Mouse (Mus musculus): ENCODE results near the gene Pold1.

GRCm38 (mm10) chr7:44576333-44576844 lies 27.7 kb upstream of the Pold1 start:
- TF ChIP-seq CTCF (IDR thresholded peaks at IDR 0.05; ENCODE audit: low read depth, low read length) = no peak
- no peak for TF ChIP-seq POLR2AphosphoS5 (IDR thresholded peaks at IDR 0.05; ENCODE audit: insufficient replicate concordance, low read depth, low read length)
- no peak for TF ChIP-seq GATA2 (IDR thresholded peaks at IDR 0.05; ENCODE audit: borderline replicate concordance, low read depth, low read length)
